Mouse (Mus musculus): Measurements from ENCODE around the gene Olfr107. TPM values are rescaled to one million over a fixed set of nuclear protein-coding genes. Genes with fewer than 3 reads are reported as not detected.

Olfr107 gene
- not detected in 2 replicates for polyA plus RNA-seq (2014; fragmentation: Nextera tagmentation; extraction: Ambion mirVana)

DNA sequence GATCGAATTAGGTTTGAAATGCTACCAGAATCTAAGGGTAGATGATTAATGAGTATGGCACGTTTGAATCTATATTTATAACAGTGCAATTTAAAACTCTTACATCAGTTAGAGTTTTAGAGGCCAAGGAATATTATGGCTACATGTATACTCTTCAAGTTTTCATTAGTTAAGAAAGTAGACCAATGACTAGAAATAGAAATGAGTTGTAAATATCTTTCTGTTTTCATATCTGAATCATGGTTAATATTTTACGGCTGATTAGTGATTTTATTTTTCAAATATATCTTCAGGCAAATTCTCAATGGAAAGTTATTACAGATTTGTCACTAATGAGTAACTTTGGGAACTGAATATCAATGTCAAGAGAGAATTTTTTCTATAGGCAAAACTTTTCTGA, at the start of gene Olfr107:
Olfr107 (plus strand) TSS at position 301 of the 400 bp plus-strand sequence.
- Histone ChIP-seq H3K36me3 (ENCODE audit: control insufficient read depth, insufficient read depth, low read length) (no peaks in the 10 kb centered on the region), H3K9ac (ENCODE audit: low read depth, low read length) (no peak within 1 kb of the TSS), H3K27me3 (replicated peaks; ENCODE audit: control insufficient read depth, insufficient read depth, low read length) (no peaks in the 10 kb centered on the region), H3K4me1 (ENCODE audit: control insufficient read depth, insufficient read depth, low read length) (no peaks in the 10 kb centered on the region), H3K27ac (replicated peaks; ENCODE audit: low read depth, low read length) (no peak within 1 kb of the TSS), H3K4me3 (ENCODE audit: low read depth, low read length) (no peak within 1 kb of the TSS), H3K4me2 (ENCODE audit: low read depth, low read length) (no peak within 1 kb of the TSS), H3K9me3 (ENCODE audit: control insufficient read depth, low read length) (no peaks in the 10 kb centered on the region)
- DNase-seq (ENCODE audit: low spot score) (no peak), ATAC-seq (ENCODE audit: low read depth) (no peak)
- WGBS = 75% methylated on average over 3 of the region's 3 CpGs

DNA sequence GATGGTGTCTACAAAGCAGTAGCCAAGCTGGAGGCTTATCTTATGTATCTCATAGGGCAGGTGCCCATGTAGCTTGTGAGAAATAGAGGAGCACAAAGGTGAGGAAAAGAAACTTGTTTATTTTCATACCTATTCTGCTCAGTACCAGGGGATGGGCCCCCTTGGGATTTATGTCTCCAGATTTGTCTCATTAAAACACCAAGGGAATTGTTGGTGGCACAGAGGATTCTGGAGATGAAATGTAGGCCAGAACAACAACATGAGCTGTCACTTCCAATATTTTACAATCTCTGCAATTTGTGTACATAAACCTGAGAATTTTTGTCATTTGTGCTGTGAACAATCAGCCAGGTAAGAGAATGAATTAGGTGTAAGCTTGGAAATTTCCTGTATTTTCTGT, 39.7 kb upstream of the Olfr107 start, which contains the start of gene Olfr104-ps:
Olfr104-ps (plus strand) TSS at position 301 of the 400 bp plus-strand sequence.
- ATAC-seq (ENCODE audit: low read depth) (no peak), DNase-seq (ENCODE audit: low spot score) (no peak)
- Histone ChIP-seq H3K9ac (ENCODE audit: low read depth, low read length) (no peak within 1 kb of the TSS), H3K27me3 (replicated peaks; ENCODE audit: control insufficient read depth, insufficient read depth, low read length) (no peaks in the 10 kb centered on the region), H3K36me3 (ENCODE audit: control insufficient read depth, insufficient read depth, low read length) (no peaks in the 10 kb centered on the region), H3K27ac (replicated peaks; ENCODE audit: low read depth, low read length) (no peak within 1 kb of the TSS), H3K4me2 (ENCODE audit: low read depth, low read length) (no peak within 1 kb of the TSS), H3K9me3 (ENCODE audit: control insufficient read depth, low read length) (0 out of 2 replicates have a peak, but pooled peaks cover 6% of the 10 kb centered on the region), H3K4me3 (ENCODE audit: low read depth, low read length) (no peak within 1 kb of the TSS), H3K4me1 (ENCODE audit: control insufficient read depth, insufficient read depth, low read length) (no peaks in the 10 kb centered on the region)

DNA sequence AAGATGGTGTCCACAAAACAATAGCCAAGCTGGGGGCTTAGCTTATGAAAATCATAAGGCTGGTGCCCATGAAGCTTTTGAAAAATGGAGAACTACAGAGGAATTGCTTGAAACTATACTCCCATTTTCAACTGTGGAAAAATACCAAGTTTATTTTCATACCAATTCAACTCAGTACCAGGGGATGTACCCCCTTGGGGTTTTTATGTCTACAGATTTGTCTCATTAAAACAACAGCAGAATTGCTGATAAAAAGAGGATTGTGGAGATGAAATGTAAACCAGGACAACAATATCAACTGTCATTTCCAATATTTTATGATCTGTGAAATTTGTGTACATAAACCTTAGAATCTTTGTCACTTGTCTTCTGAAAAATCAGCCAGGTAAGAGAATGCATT, 20.3 kb upstream of the Olfr107 start, which contains the start of gene Olfr105-ps:
Olfr105-ps (plus strand) TSS at position 301 of the 400 bp plus-strand sequence.
- Histone ChIP-seq H3K27me3 (replicated peaks; ENCODE audit: control insufficient read depth, insufficient read depth, low read length) (no peaks in the 10 kb centered on the region), H3K36me3 (ENCODE audit: control insufficient read depth, insufficient read depth, low read length) (no peaks in the 10 kb centered on the region), H3K9me3 (ENCODE audit: control insufficient read depth, low read length) (no peaks in the 10 kb centered on the region), H3K4me3 (ENCODE audit: low read depth, low read length) (no peak within 1 kb of the TSS), H3K27ac (replicated peaks; ENCODE audit: low read depth, low read length) (no peak within 1 kb of the TSS), H3K4me2 (ENCODE audit: low read depth, low read length) (no peak within 1 kb of the TSS), H3K9ac (ENCODE audit: low read depth, low read length) (no peak within 1 kb of the TSS), H3K4me1 (ENCODE audit: control insufficient read depth, insufficient read depth, low read length) (no peaks in the 10 kb centered on the region)
- no peak for DNase-seq (ENCODE audit: low spot score)
- ATAC-seq (ENCODE audit: low read depth) = no peak

GRCm38 (mm10) chr17:37390093-37390492, 8.9 kb upstream of the Olfr107 start, which contains the start of gene Olfr106-ps:
Gene Olfr106-ps (plus strand): TSS chr17:37390393.
- H3K27me3 ChIP-seq (replicated peaks; ENCODE audit: control insufficient read depth, insufficient read depth, low read length) = no peaks in the 10 kb centered on the region
- no peaks in the 10 kb centered on the region for H3K4me1 ChIP-seq (ENCODE audit: control insufficient read depth, insufficient read depth, low read length)
- no peak within 1 kb of the TSS for H3K27ac ChIP-seq (replicated peaks; ENCODE audit: low read depth, low read length)
- DNase-seq (ENCODE audit: low spot score) (no peak), ATAC-seq (ENCODE audit: low read depth) (no peak)
- no peak within 1 kb of the TSS for H3K4me3 ChIP-seq (ENCODE audit: low read depth, low read length)
- H3K4me2 ChIP-seq (ENCODE audit: low read depth, low read length) = no peak within 1 kb of the TSS
- H3K9me3 ChIP-seq (ENCODE audit: control insufficient read depth, low read length) = no peaks in the 10 kb centered on the region
- no peak within 1 kb of the TSS for H3K9ac ChIP-seq (ENCODE audit: low read depth, low read length)
- H3K36me3 ChIP-seq (ENCODE audit: control insufficient read depth, insufficient read depth, low read length) = no peaks in the 10 kb centered on the region
- WGBS = 70% methylated on average over 1 of the region's 1 CpGs

GRCm38 (mm10) chr17:37413380-37413779, 14.4 kb downstream of the Olfr107 start:
- Histone ChIP-seq H3K4me1 (ENCODE audit: control insufficient read depth, insufficient read depth, low read length) (no peaks in the 10 kb centered on the region), H3K4me2 (ENCODE audit: low read depth, low read length) (no peak overlapping the region), H3K9ac (ENCODE audit: low read depth, low read length) (no peak overlapping the region), H3K27ac (replicated peaks; ENCODE audit: low read depth, low read length) (no peak overlapping the region), H3K27me3 (replicated peaks; ENCODE audit: control insufficient read depth, insufficient read depth, low read length) (no peaks in the 10 kb centered on the region), H3K9me3 (ENCODE audit: control insufficient read depth, low read length) (0 out of 2 replicates have a peak, but pooled peaks cover 4% of the 10 kb centered on the region), H3K4me3 (ENCODE audit: low read depth, low read length) (no peak overlapping the region), H3K36me3 (ENCODE audit: control insufficient read depth, insufficient read depth, low read length) (no peaks in the 10 kb centered on the region)
- no peak for DNase-seq (ENCODE audit: low spot score)
- ATAC-seq (ENCODE audit: low read depth) = no peak

GRCm38 (mm10) chr17:37445180-37445579, 46.2 kb downstream of the Olfr107 start, which contains the start of gene Olfr108:
Gene Olfr108 (plus strand): TSS chr17:37445480.
- H3K27me3 ChIP-seq (replicated peaks; ENCODE audit: control insufficient read depth, insufficient read depth, low read length) = no peaks in the 10 kb centered on the region
- H3K27ac ChIP-seq (replicated peaks; ENCODE audit: low read depth, low read length) = no peak within 1 kb of the TSS
- DNase-seq (ENCODE audit: low spot score) = no peak
- no peak within 1 kb of the TSS for H3K4me2 ChIP-seq (ENCODE audit: low read depth, low read length)
- WGBS = 92% methylated on average over 1 of the region's 1 CpGs
- no peaks in the 10 kb centered on the region for H3K4me1 ChIP-seq (ENCODE audit: control insufficient read depth, insufficient read depth, low read length)
- no peaks in the 10 kb centered on the region for H3K9me3 ChIP-seq (ENCODE audit: control insufficient read depth, low read length)
- H3K4me3 ChIP-seq (ENCODE audit: low read depth, low read length) = no peak within 1 kb of the TSS
- no peak for ATAC-seq (ENCODE audit: low read depth)
- no peaks in the 10 kb centered on the region for H3K36me3 ChIP-seq (ENCODE audit: control insufficient read depth, insufficient read depth, low read length)
- no peak within 1 kb of the TSS for H3K9ac ChIP-seq (ENCODE audit: low read depth, low read length)

Other genes starting within 250 kb of the Olfr107 start
- gene Olfr93, start 237.7 kb upstream of the Olfr107 start, polyA plus RNA-seq (2014; fragmentation: Nextera tagmentation; extraction: Ambion mirVana) = not detected in 2 replicates
- gene Ubd, start 205.3 kb upstream of the Olfr107 start, polyA plus RNA-seq (2014; fragmentation: Nextera tagmentation; extraction: Ambion mirVana) = 0.22 TPM in 1 of 2 replicates, not detected in the other
- gene Olfr94, start 198.2 kb upstream of the Olfr107 start, polyA plus RNA-seq (2014; fragmentation: Nextera tagmentation; extraction: Ambion mirVana) = 0.10 and 0.21 TPM in 2 replicates
- not detected in 2 replicates for gene Olfr95, start 186.1 kb upstream of the Olfr107 start, polyA plus RNA-seq (2014; fragmentation: Nextera tagmentation; extraction: Ambion mirVana)
- gene Olfr96, start 179.1 kb upstream of the Olfr107 start, polyA plus RNA-seq (2014; fragmentation: Nextera tagmentation; extraction: Ambion mirVana) = 0.29 TPM in 1 of 2 replicates, not detected in the other
- not detected in 2 replicates for gene Olfr97, start 161.9 kb upstream of the Olfr107 start, polyA plus RNA-seq (2014; fragmentation: Nextera tagmentation; extraction: Ambion mirVana)
- not detected in 2 replicates for gene Olfr98, start 135.5 kb upstream of the Olfr107 start, polyA plus RNA-seq (2014; fragmentation: Nextera tagmentation; extraction: Ambion mirVana)
- gene H2-M3, start 129.0 kb upstream of the Olfr107 start, polyA plus RNA-seq (2014; fragmentation: Nextera tagmentation; extraction: Ambion mirVana) = 1.5 and 2.1 TPM in 2 replicates
- 0.25 TPM in 1 of 2 replicates, not detected in the other for gene Olfr99, start 115.8 kb upstream of the Olfr107 start, polyA plus RNA-seq (2014; fragmentation: Nextera tagmentation; extraction: Ambion mirVana)
- not detected in 2 replicates for gene Olfr101, start 94.9 kb upstream of the Olfr107 start, polyA plus RNA-seq (2014; fragmentation: Nextera tagmentation; extraction: Ambion mirVana)
- gene Olfr102, start 82.2 kb upstream of the Olfr107 start, polyA plus RNA-seq (2014; fragmentation: Nextera tagmentation; extraction: Ambion mirVana) = not detected in 2 replicates
- 0.18 TPM in 1 of 2 replicates, not detected in the other for gene Olfr103, start 59.5 kb upstream of the Olfr107 start, polyA plus RNA-seq (2014; fragmentation: Nextera tagmentation; extraction: Ambion mirVana)
- 0.08 TPM in 1 of 2 replicates, not detected in the other for gene Olfr104-ps, start 39.6 kb upstream of the Olfr107 start, polyA plus RNA-seq (2014; fragmentation: Nextera tagmentation; extraction: Ambion mirVana)
- not detected in 2 replicates for gene Olfr105-ps, start 20.2 kb upstream of the Olfr107 start, polyA plus RNA-seq (2014; fragmentation: Nextera tagmentation; extraction: Ambion mirVana)
- gene Olfr106-ps, start 8.8 kb upstream of the Olfr107 start, polyA plus RNA-seq (2014; fragmentation: Nextera tagmentation; extraction: Ambion mirVana) = not detected in 2 replicates
- not detected in 2 replicates for gene Olfr108, start 46.3 kb downstream of the Olfr107 start, polyA plus RNA-seq (2014; fragmentation: Nextera tagmentation; extraction: Ambion mirVana)
- not detected in 2 replicates for gene Olfr109, start 59.7 kb downstream of the Olfr107 start, polyA plus RNA-seq (2014; fragmentation: Nextera tagmentation; extraction: Ambion mirVana)
- gene H2-M2, start 84.3 kb downstream of the Olfr107 start, polyA plus RNA-seq (2014; fragmentation: Nextera tagmentation; extraction: Ambion mirVana) = not detected in 2 replicates
- 0.12 TPM in 1 of 2 replicates, not detected in the other for gene Olfr110, start 93.2 kb downstream of the Olfr107 start, polyA plus RNA-seq (2014; fragmentation: Nextera tagmentation; extraction: Ambion mirVana)
- gene Olfr111, start 108.8 kb downstream of the Olfr107 start, polyA plus RNA-seq (2014; fragmentation: Nextera tagmentation; extraction: Ambion mirVana) = not detected in 2 replicates
- gene Olfr112, start 170.2 kb downstream of the Olfr107 start, polyA plus RNA-seq (2014; fragmentation: Nextera tagmentation; extraction: Ambion mirVana) = not detected in 2 replicates
- not detected in 2 replicates for gene Olfr113, start 178.4 kb downstream of the Olfr107 start, polyA plus RNA-seq (2014; fragmentation: Nextera tagmentation; extraction: Ambion mirVana)
- gene Olfr114, start 193.5 kb downstream of the Olfr107 start, polyA plus RNA-seq (2014; fragmentation: Nextera tagmentation; extraction: Ambion mirVana) = not detected in 2 replicates
- gene Olfr115, start 227.9 kb downstream of the Olfr107 start, polyA plus RNA-seq (2014; fragmentation: Nextera tagmentation; extraction: Ambion mirVana) = not detected in 2 replicates
- gene Olfr116, start 228.0 kb downstream of the Olfr107 start, polyA plus RNA-seq (2014; fragmentation: Nextera tagmentation; extraction: Ambion mirVana) = not detected in 2 replicates